Comparison of ENCODE assay signal across 8 mouse cellular contexts in the genomic region with DNA sequence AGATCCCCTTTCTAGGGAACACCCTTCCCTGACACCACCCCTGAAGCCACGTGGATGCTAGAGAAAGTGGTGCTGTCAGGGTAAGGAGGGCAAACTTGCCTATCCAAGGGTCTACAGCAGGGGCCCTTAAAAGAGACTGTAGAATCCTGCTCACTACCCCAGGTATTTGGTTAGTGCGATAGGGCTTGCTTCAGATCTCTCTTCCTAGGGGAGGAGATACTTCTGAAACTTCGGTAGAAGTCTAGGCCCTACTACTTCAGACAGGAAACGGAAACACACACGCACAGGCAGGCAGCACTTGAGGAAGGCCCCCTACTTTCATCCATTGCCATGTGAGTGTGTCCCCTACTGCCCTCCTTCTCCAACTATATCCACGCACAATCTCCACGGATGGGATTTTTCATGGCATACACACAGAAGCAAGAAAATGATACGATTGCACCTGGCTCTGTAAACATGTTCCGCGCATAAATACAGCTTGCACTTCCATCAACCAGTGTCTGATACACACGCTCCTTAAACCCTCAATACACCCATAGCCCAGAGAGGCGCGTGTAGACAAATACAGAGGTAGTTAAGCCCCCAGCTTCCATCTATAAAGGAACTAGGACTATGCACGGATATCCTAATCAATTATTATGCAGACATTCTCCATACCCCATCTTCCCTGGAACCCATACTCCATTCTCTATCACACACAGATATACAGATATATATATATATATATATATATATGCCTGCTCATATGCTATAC. TPM values are rescaled to one million over a fixed set of nuclear protein-coding genes. Genes with fewer than 3 reads are reported as not detected.
DNase-seq lines count a peak whose midpoint lies in the region; ATAC-seq and TF ChIP-seq lines count a peak whose summit lies in the region.

No protein-coding gene starts in this region.

- TF ChIP-seq EP300 in lung, postnatal 0 days (IDR thresholded peaks at IDR 0.05): no peak

- ATAC-seq in heart, embryonic 15.5 days (replicated peaks; ENCODE audit: insufficient number of reproducible peaks, insufficient read depth, low FRiP score, low read depth): no peak
- ATAC-seq in lung, postnatal 0 days: no peak

- H3K9ac ChIP-seq in heart, embryonic 15.5 days: peak overlapping the region; percentile 82
- H3K9ac ChIP-seq in lung, postnatal 0 days (replicated peaks; ENCODE audit: low read depth): peak overlapping the region; percentile 75; the same call in 1 of the 2 replicates

- no peaks in the 10 kb centered on the region for H3K9me3 ChIP-seq in heart, embryonic 15.5 days (replicated peaks)
- H3K9me3 ChIP-seq in lung, postnatal 0 days (ENCODE audit: low read length): no peaks in the 10 kb centered on the region

- TF ChIP-seq POLR2A in thymus, adult 2 months (IDR thresholded peaks at IDR 0.05; ENCODE audit: control insufficient read depth, extremely low read depth, insufficient read depth, low read length, poor library complexity): no peak

- 36% methylated on average over 14 of the region's 14 CpGs for WGBS in heart, embryonic 15.5 days
- 29% methylated on average over 14 of the region's 14 CpGs for WGBS in lung, postnatal 0 days
- 14% methylated on average over 14 of the region's 14 CpGs for WGBS in thymus, adult 2 months

- H3K27ac ChIP-seq in heart, embryonic 15.5 days: peak overlapping the region; percentile 98
- H3K27ac ChIP-seq in lung, postnatal 0 days (ENCODE audit: low read length): peak overlapping the region; percentile 90
- peak overlapping the region; percentile 97 for H3K27ac ChIP-seq in thymus, adult 2 months (ENCODE audit: control insufficient read depth, insufficient read depth, low read length)

- intact Hi-C loops in left cerebral cortex, postnatal 14 days (cut with DNase I): no loop called here

- peaks cover 12% of the 10 kb centered on the region for H3K36me3 ChIP-seq in heart, embryonic 15.5 days
- H3K36me3 ChIP-seq in lung, postnatal 0 days (ENCODE audit: insufficient read depth, low read length): peaks cover 7% of the 10 kb centered on the region; the same call in 1 of the 2 replicates
- H3K36me3 ChIP-seq in thymus, adult 2 months (ENCODE audit: control insufficient read depth, insufficient read depth, low read length): peaks cover 10% of the 10 kb centered on the region

- peak; percentile 45 for DNase-seq in cerebellum, adult 9-10 months
- no peak for DNase-seq in cerebellum, adult 9-11 months
- peak; percentile 41 to 59 for DNase-seq in CD8-positive naive resting alpha-beta T cell, adult 2 months (ENCODE audit: low read depth in 2 of 2, low spot score in 2 of 2)
- peak; percentile 19 for DNase-seq in lung, postnatal 0 days (ENCODE audit: low spot score)
- peak; percentile 65 for DNase-seq in thymus, adult 2 months
- DNase-seq in layer of hippocampus, postnatal 25 days (ENCODE audit: extremely low spot score in 1 of 2, low spot score in 1 of 2): no peak
- no peak for DNase-seq in left cerebral cortex, postnatal 14 days (ENCODE audit: low spot score in 2 of 2)

- H3K27me3 ChIP-seq in heart, embryonic 15.5 days: no peaks in the 10 kb centered on the region
- no peaks in the 10 kb centered on the region for H3K27me3 ChIP-seq in lung, postnatal 0 days (replicated peaks; ENCODE audit: insufficient read depth, low read length)
- no peaks in the 10 kb centered on the region for H3K27me3 ChIP-seq in thymus, adult 2 months (ENCODE audit: control insufficient read depth, insufficient read depth, low read length)

- peaks cover 74% of the 10 kb centered on the region for H3K4me1 ChIP-seq in heart, embryonic 15.5 days (replicated peaks)
- H3K4me1 ChIP-seq in lung, postnatal 0 days (ENCODE audit: insufficient read depth, low read depth, low read length): peaks cover 53% of the 10 kb centered on the region; the same call in 1 of the 2 replicates
- peaks cover 53% of the 10 kb centered on the region for H3K4me1 ChIP-seq in thymus, adult 2 months (replicated peaks; ENCODE audit: control insufficient read depth, insufficient read depth, low read length)

- no peak for TF ChIP-seq CTCF in lung, postnatal 0 days (IDR thresholded peaks at IDR 0.05)
- TF ChIP-seq CTCF in thymus, adult 2 months (IDR thresholded peaks at IDR 0.05; ENCODE audit: borderline replicate concordance, control insufficient read depth, extremely low read depth, insufficient read depth, low read length, poor library complexity): no peak

- H3K4me3 ChIP-seq in heart, embryonic 15.5 days: peak overlapping the region; percentile 74
- H3K4me3 ChIP-seq in lung, postnatal 0 days (ENCODE audit: low read depth, low read length): peak overlapping the region; percentile 59; the same call in 1 of the 2 replicates
- H3K4me3 ChIP-seq in thymus, adult 2 months (ENCODE audit: control insufficient read depth, insufficient read depth, low read length): peak overlapping the region; percentile 99

- H3K4me2 ChIP-seq in heart, embryonic 15.5 days: peak overlapping the region; percentile 85
- H3K4me2 ChIP-seq in lung, postnatal 0 days (replicated peaks; ENCODE audit: low read depth, low read length): peak overlapping the region; percentile 83

RNA-seq across cellular contexts. Expression of gene Pprc1, which starts 4.4 kb away (rescaled TPM):
- 17.7 and 25.8 TPM in 2 replicates for polyA plus RNA-seq in heart, embryonic 15.5 days (2015; fragmentation: Nextera tagmentation; extraction: Ambion mirVana)
- 6.0 and 6.9 TPM in 2 replicates for polyA plus RNA-seq in lung, postnatal 0 days (2015; fragmentation: Nextera tagmentation; extraction: Ambion mirVana)
- polyA plus RNA-seq in thymus, adult 2 months (2012; rRNA removed): 42.8 and 44.1 TPM in 2 replicates
- total RNA-seq in layer of hippocampus, postnatal 25 days (2021): 10 to 100 TPM; 28.1 to 34.8 TPM
- total RNA-seq in left cerebral cortex, postnatal 14 days (2021): 10 to 100 TPM; 26.6 to 28.5 TPM

RNA-seq across cellular contexts. Expression of gene Ldb1, which starts 4.7 kb away (rescaled TPM):
- 64.5 and 78.7 TPM in 2 replicates for polyA plus RNA-seq in heart, embryonic 15.5 days (2015; fragmentation: Nextera tagmentation; extraction: Ambion mirVana)
- 96.3 and 107 TPM in 2 replicates for polyA plus RNA-seq in lung, postnatal 0 days (2015; fragmentation: Nextera tagmentation; extraction: Ambion mirVana)
- polyA plus RNA-seq in thymus, adult 2 months (2012; rRNA removed): 699 and 772 TPM in 2 replicates
- 100 to 1,000 TPM; 106 to 118 TPM for total RNA-seq in layer of hippocampus, postnatal 25 days (2021)
- 100 to 1,000 TPM in 1 of 2 experiments, 10 to 100 TPM in 1; 89.7 to 101 TPM for total RNA-seq in left cerebral cortex, postnatal 14 days (2021)

RNA-seq across cellular contexts. Expression of gene Nolc1, which starts 35.3 kb away (rescaled TPM):
- 37.0 and 46.9 TPM in 2 replicates for polyA plus RNA-seq in heart, embryonic 15.5 days (2015; fragmentation: Nextera tagmentation; extraction: Ambion mirVana)
- polyA plus RNA-seq in lung, postnatal 0 days (2015; fragmentation: Nextera tagmentation; extraction: Ambion mirVana): 22.5 and 26.0 TPM in 2 replicates
- 19.5 and 23.3 TPM in 2 replicates for polyA plus RNA-seq in thymus, adult 2 months (2012; rRNA removed)
- 10 to 100 TPM; 44.7 to 48.4 TPM for total RNA-seq in layer of hippocampus, postnatal 25 days (2021)
- total RNA-seq in left cerebral cortex, postnatal 14 days (2021): 10 to 100 TPM; 37.6 to 38.8 TPM

RNA-seq across cellular contexts. Expression of gene Hps6, which starts 37.0 kb away (rescaled TPM):
- 6.5 and 7.5 TPM in 2 replicates for polyA plus RNA-seq in heart, embryonic 15.5 days (2015; fragmentation: Nextera tagmentation; extraction: Ambion mirVana)
- 8.9 and 9.6 TPM in 2 replicates for polyA plus RNA-seq in lung, postnatal 0 days (2015; fragmentation: Nextera tagmentation; extraction: Ambion mirVana)
- 9.4 and 11.9 TPM in 2 replicates for polyA plus RNA-seq in thymus, adult 2 months (2012; rRNA removed)
- total RNA-seq in layer of hippocampus, postnatal 25 days (2021): 1 to 10 TPM; 4.9 to 7.3 TPM
- 1 to 10 TPM; 3.8 to 4.6 TPM for total RNA-seq in left cerebral cortex, postnatal 14 days (2021)

RNA-seq across cellular contexts. Expression of gene Armh3, which starts 42.0 kb away (rescaled TPM):
- polyA plus RNA-seq in heart, embryonic 15.5 days (2015; fragmentation: Nextera tagmentation; extraction: Ambion mirVana): 12.2 and 15.3 TPM in 2 replicates
- 8.8 and 9.0 TPM in 2 replicates for polyA plus RNA-seq in lung, postnatal 0 days (2015; fragmentation: Nextera tagmentation; extraction: Ambion mirVana)
- polyA plus RNA-seq in thymus, adult 2 months (2012; rRNA removed): 10.9 and 11.2 TPM in 2 replicates
- 10 to 100 TPM; 19.9 to 20.3 TPM for total RNA-seq in layer of hippocampus, postnatal 25 days (2021)
- total RNA-seq in left cerebral cortex, postnatal 14 days (2021): 10 to 100 TPM; 20.8 to 21.9 TPM

Comparison
In these comparisons a context has a peak if more than half of its experiments do, and no peak if none do; other contexts are left out.
1. DNase-seq: peak in cerebellum, adult 9-10 months (single experiment), CD8-positive naive resting alpha-beta T cell, adult 2 months (2 of 2), lung, postnatal 0 days (single experiment) and thymus, adult 2 months (single experiment); none in cerebellum, adult 9-11 months (single experiment), layer of hippocampus, postnatal 25 days (0 of 2) and left cerebral cortex, postnatal 14 days (0 of 2).
2. Peak in every context shown above with its lines, with median percentiles within 50 percentile points of each other: H3K27ac ChIP-seq and H3K4me3 ChIP-seq.